Mouse (Mus musculus): ENCODE measurements around the gene Fbxo24. TPM values are rescaled to one million over a fixed set of nuclear protein-coding genes. Genes with fewer than 3 reads are reported as not detected.
A peak's percentile ranks its signal among the peaks of the same experiment; 100 is the strongest.

Gene Fbxo24
- total RNA-seq, 2 experiments from 2014 or later: not detected

DNA sequence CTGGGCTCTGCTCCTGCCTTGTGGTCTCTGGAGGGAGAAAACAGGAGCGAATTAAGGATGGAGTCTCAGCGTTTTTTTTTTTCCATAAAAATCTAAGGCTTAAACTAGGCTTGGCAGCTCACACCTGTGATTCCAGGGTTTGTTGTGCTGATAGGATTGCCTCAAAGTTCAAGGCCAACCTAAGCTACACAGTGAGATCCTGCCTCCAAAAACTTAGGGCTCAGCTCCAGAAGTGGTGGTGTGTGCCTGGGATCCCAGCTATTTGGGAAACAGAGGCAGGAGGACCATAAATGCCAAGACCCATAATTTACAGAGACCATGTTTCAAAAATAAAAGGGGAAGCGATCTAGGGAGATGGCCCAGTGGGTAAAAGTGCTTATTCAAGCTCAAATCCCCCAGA lies 19.5 kb downstream of the Fbxo24 start:
- no peak for ATAC-seq (replicated peaks; ENCODE audit: low FRiP score, low TSS enrichment, poor library complexity, severe bottlenecking)

- ATAC-seq (replicated peaks; ENCODE audit: low FRiP score, low TSS enrichment, poor library complexity, severe bottlenecking): no peak
Measured at GRCm38 (mm10) chr5:137608654-137609190, 20.1 kb downstream of the Fbxo24 start.

DNA sequence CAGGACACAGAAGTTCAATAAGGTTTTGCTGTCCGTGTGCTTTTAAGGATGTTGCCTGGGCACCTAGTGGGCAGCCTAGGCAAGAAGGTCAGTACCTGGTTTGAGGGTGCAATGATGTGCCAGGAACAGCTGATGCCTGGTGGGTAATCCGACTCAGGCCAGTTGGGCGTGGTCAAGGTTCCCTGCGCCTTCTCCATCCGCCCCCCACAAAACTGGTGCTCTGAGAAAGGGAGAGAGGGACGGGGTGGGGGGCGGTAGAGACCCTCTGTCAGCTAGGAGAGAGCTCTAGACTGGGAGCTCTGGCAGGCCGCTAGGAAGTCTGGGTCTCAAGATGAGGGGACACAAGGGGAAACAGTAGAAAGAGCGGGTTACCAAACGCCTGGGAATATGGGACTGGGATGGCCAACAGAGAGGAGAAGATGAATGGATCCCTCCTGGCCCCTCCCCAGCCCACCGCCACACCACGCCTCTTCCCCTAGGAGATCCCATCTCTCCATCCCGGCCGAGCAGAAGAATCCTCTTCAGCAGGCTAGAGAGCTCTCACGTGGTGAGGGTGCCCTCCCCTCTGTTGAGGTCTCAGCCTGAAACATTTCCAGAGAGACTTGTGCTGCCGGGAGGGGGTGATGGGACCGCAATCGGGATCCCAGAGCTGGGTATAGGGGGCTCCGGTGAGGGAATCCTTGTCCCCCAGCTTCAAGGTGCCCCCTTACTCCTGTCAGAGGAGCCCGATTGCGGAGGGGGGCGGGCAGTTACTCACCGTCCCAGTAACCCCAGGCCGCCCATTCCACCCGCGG lies 20.7 kb downstream of the Fbxo24 start:
- no peak for ATAC-seq (replicated peaks; ENCODE audit: low FRiP score, low TSS enrichment, poor library complexity, severe bottlenecking)

DNA sequence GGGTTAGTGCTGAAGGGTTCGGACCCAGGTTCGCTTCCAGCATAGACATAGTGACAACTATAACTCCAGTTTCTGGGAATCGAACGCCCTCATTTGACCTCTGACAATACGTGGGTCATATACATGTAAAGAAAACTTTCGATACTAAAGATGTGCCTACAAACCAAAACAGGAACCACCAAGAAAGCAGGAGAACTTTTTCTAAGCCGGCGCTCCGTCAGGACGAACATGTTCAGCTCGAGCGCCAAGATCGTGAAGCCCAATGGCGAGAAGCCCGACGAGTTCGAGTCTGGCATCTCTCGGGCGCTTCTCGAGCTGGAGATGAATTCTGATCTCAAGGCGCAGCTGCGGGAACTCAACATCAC lies 27.5 kb downstream of the Fbxo24 start:
- ATAC-seq (replicated peaks; ENCODE audit: low FRiP score, low TSS enrichment, poor library complexity, severe bottlenecking): no peak

GRCm38 (mm10) chr5:137600619-137601364 lies 28.0 kb downstream of the Fbxo24 start, which contains the start of gene Mospd3:
Mospd3 (minus strand) TSS chr5:137601058.
- peak; percentile 83 for ATAC-seq (replicated peaks; ENCODE audit: low FRiP score, low TSS enrichment, poor library complexity, severe bottlenecking)

- no peak for ATAC-seq (replicated peaks; ENCODE audit: low FRiP score, low TSS enrichment, poor library complexity, severe bottlenecking)
Measured at GRCm38 (mm10) chr5:137600281-137600618, 28.6 kb downstream of the Fbxo24 start.

DNA sequence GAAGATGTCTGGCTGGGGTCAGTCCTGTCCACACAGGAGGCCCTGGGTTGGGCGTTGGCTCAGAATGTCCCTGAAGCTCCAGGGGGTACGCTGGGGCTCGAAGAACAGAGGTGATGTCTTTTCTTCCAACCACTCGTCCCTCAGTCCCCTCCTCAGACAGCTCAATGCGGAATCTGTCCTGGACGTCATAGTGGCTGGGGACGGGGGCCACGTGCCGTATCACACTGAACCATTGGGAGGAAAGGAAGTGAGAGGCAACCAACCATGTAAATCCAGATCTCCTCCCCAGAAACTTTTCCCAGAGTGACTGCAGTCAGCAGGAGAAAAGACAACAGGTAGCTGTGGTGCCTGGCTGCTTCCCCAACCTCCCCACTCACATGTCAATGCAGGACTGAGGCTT lies 29.2 kb downstream of the Fbxo24 start:
- ATAC-seq (replicated peaks; ENCODE audit: low FRiP score, low TSS enrichment, poor library complexity, severe bottlenecking): no peak

DNA sequence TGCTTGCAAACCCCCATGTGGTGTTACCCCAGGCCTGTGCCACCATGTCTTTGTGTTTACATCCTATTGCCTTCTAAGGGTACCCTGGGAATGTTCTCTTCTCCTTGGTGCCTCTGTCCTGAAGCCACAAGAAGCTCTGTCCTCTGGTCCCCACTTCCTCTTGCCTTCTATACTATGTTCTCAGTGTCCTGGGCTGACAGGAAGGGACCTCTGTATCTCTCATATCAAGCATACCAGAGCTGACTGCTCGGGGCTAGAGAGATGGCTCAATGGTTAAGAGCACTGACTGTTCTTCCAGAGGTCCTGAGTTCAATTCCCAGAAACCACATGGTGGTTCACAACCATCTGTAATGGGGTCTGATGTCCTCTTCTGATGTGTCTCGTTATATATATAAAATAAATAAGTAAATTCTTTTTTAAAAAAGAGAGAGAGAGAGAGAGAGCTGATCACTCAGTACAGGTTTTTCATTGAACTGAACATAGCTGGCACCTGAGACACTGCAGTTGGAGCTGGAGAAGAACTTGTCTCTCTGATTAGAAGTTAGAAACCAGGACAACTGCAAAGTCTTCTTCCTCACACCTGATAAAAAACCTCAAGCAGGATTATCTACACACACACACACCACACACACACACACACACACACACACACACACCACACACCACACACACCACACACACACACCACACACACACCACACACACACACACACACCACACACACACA lies 30.5 kb downstream of the Fbxo24 start:
- ATAC-seq (replicated peaks; ENCODE audit: low FRiP score, low TSS enrichment, poor library complexity, severe bottlenecking): no peak

DNA sequence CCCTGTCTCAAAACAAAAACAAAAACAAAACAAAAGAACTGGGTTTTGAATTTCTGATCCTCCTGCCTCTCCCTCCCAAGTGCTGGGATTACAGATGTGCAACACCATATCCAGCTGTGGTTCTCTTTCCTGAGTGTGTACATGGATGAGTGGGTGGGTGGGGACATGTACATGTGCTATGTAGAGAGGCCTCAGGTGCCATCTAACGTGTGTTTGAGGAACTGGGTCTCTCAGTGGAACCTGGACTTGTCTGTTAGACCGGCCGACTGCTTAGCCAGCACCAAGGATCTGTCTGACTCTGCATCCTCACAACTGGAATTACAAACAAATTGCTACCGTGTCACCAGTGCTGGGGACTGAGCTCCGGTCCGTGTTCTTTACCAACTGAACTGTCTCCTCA lies 31.2 kb downstream of the Fbxo24 start:
- no peak for ATAC-seq (replicated peaks; ENCODE audit: low FRiP score, low TSS enrichment, poor library complexity, severe bottlenecking)

DNA sequence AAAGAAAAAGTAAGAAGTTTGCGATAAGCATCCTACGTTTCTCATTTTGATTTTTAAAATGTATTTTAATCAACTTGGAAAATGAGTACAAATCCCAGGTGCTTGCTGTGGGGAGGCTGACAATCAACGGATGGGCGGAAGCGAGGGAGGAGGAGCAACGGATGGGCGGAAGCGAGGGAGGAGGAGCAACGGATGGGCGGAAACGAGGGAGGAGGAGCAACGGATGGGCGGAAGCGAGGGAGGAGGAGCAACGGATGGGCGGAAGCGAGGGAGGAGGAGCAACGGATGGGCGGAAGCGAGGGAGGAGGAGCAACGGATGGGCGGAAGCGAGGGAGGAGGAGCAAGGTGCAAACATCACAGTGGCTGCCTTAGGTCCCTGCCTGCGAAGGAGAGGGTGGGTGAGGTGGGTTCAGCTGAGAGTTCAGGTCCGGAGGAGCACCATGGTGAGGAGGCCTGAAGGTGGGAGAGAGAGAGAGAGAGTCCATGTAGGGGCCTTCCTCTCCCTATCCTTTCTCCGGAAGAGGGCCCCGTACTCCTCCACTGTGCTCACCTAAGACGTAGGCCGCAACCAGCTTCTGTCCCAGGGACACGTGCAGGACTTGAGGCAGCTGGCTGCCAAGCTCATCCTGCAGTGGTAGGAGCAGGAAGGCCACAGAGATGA lies 32.1 kb downstream of the Fbxo24 start:
- ATAC-seq (replicated peaks; ENCODE audit: low FRiP score, low TSS enrichment, poor library complexity, severe bottlenecking): no peak; the same call in 1 of the 2 replicates

DNA sequence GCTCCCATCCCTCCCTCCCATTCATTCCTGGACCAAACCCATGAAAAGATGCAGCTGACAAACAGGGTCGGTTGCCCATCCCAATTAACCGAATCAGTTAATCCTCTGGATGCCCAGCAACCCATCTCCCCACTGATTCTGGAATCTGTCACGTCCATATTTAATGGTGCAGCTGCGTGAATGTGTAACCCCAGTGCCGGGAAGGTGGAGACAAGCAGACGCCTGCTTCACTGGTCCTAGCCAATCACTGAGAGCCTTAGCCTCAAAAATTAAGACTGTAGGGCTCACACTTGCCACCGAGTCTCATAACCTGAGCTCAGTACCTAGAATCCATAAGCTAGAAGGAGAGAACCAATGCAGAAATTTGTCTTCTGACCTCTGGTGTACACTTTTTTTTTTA lies 32.9 kb downstream of the Fbxo24 start:
- ATAC-seq (replicated peaks; ENCODE audit: low FRiP score, low TSS enrichment, poor library complexity, severe bottlenecking): no peak

- no peak for ATAC-seq (replicated peaks; ENCODE audit: low FRiP score, low TSS enrichment, poor library complexity, severe bottlenecking)
Measured at GRCm38 (mm10) chr5:137590507-137590906, 38.3 kb downstream of the Fbxo24 start.

DNA sequence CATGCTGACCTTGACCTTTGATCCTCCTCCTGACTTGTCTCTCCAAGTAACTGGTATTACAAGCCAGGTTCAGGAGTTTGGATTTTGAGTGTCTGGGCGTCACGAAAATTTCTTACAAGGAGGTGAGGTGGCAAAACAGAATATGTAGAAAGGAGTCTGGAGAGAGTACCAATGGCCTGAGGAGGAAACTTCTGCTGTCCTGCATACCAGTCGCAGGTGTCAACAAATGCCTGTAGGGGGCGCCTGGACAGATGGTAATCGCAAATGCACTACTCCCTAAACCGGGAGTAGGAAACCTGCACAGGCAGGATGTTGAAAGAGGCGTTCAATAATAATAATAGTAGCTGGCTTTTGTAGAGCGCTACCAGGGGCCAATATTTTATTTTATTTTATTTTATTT lies 43.8 kb downstream of the Fbxo24 start:
- peak; percentile 52; the same call in 1 of the 2 replicates for ATAC-seq (replicated peaks; ENCODE audit: low FRiP score, low TSS enrichment, poor library complexity, severe bottlenecking)

GRCm38 (mm10) chr5:137583670-137584169 lies 45.1 kb downstream of the Fbxo24 start:
- no peak for ATAC-seq (replicated peaks; ENCODE audit: low FRiP score, low TSS enrichment, poor library complexity, severe bottlenecking)

DNA sequence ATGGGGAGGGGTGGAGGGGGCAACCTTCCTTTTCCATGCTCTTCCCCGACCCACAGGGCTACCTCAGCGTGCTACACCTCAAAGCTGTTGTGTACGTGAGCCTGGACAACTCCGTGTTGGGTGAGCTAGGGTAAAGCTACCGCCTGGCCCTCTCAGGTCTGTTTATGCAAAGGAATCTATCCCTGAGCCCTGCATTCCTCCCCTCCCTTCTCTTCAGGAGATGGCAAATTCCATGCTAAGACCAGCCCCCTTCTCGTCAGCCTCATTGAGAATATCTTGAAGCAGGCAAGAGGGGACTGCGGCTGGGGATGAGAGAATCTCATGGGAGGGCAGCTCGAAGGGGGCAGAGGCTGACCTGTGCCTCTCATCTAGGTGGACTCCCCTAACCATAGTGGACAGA lies 46.1 kb downstream of the Fbxo24 start:
- no peak for ATAC-seq (replicated peaks; ENCODE audit: low FRiP score, low TSS enrichment, poor library complexity, severe bottlenecking)

DNA sequence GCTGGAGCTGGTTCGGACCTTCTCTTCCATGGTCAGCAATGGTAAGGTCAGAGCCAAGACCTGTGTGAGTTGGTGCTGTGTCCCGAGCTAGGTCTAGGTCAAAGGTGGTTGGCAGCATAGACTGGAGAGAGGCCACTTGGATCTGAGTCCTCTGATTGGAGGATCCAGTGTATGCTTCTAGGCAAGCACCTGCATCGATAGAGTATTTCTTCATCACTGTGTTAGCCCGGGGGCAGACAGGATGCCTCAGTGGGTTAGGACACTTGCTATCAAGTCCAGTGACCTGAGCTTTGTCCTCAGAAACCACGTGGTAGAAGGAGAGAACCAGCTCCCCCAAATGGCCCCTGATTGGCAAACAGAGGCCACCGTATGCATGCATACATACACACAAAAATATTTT lies 48.6 kb downstream of the Fbxo24 start:
- ATAC-seq (replicated peaks; ENCODE audit: low FRiP score, low TSS enrichment, poor library complexity, severe bottlenecking): no peak

- no peak for ATAC-seq (replicated peaks; ENCODE audit: low FRiP score, low TSS enrichment, poor library complexity, severe bottlenecking)
Measured at GRCm38 (mm10) chr5:137574470-137574901, 54.3 kb downstream of the Fbxo24 start.

GRCm38 (mm10) chr5:137570691-137571586 lies 57.9 kb downstream of the Fbxo24 start:
- peak; percentile 80 for ATAC-seq (replicated peaks; ENCODE audit: low FRiP score, low TSS enrichment, poor library complexity, severe bottlenecking)
